Mouse (Mus musculus) hindbrain, postnatal 0 days (tissue): ENCODE results near the gene Prickle3. TPM values are rescaled to one million over a fixed set of nuclear protein-coding genes. Genes with fewer than 3 reads are reported as not detected.
A peak's percentile ranks its signal among the peaks of the same experiment; 100 is the strongest.
"Not testable (repeated sequence)": the region's sequence is repeated elsewhere in the genome, so short reads cannot be mapped to it uniquely, and the experiment has no call there.

Source experiments
- ATAC-seq: fragments of 200-750 bp; cut with Nextera tagmentation; 2 replicates; pipeline ENCODE4 v1.8.0; 2017; ENCODE audit warnings: mild to moderate bottlenecking, moderate TSS enrichment, moderate library complexity
- DNase-seq: peaks from one replicate; pipeline ENCODE4 v3.0.0-alpha.2; 2015; ENCODE audit warnings: low spot score
- H3K27ac ChIP-seq: fragments of 300-500 bp; sonication (generic); 2 replicates; pipeline ENCODE4 v1.5.1; 2014; ENCODE audit warnings: mild to moderate bottlenecking
- H3K27me3 ChIP-seq: fragments of 300-500 bp; sonication (generic); 2 replicates; pipeline ENCODE4 v1.6.1; 2014; ENCODE audit warnings: low read length, mixed read lengths; ENCODE audit not compliant: insufficient read depth
- H3K36me3 ChIP-seq: fragments of 300-500 bp; sonication (generic); 2 replicates; pipeline ENCODE4 v1.6.1; 2014; ENCODE audit warnings: low read length, mixed read lengths; ENCODE audit not compliant: insufficient read depth
- H3K4me1 ChIP-seq: fragments of 300-500 bp; sonication (generic); 2 replicates; pipeline ENCODE4 v1.6.1; 2014; ENCODE audit warnings: antibody characterized with exemption, low read length, mixed read lengths; ENCODE audit not compliant: insufficient read depth
- H3K4me2 ChIP-seq: fragments of 300-500 bp; sonication (generic); 2 replicates; pipeline ENCODE4 v1.6.1; 2014; ENCODE audit warnings: low read depth, mild to moderate bottlenecking, low read length, moderate library complexity, mixed read lengths
- H3K4me3 ChIP-seq: fragments of 300-500 bp; sonication (generic); 2 replicates; pipeline ENCODE4 v1.5.1; 2014; ENCODE audit warnings: low read length
- H3K9ac ChIP-seq: fragments of 300-500 bp; sonication (generic); replicated peaks from 2 replicates; pipeline ENCODE4 v1.6.1; 2014; ENCODE audit warnings: mild to moderate bottlenecking, low read length, moderate library complexity, mixed read lengths
- H3K9me3 ChIP-seq: fragments of 300-500 bp; sonication (generic); 2 replicates; pipeline ENCODE4 v1.6.1; 2016; ENCODE audit warnings: low read length, mixed read lengths
- CTCF ChIP-seq: IDR thresholded peaks from 2 replicates; pipeline ENCODE4 v1.5.1; 2016; ENCODE audit warnings: antibody characterized with exemption, control low read depth, low read depth
- WGBS: fragments of 180-500 bp; shearing (Covaris S2); extraction: QIAGEN DNeasy Blood & Tissue Kit; methylation state at CpG from one replicate; pipeline ENCODE4 v1.1.7; 2014; 5-methylcytosine and 5-hydroxymethylcytosine counted together
- polyA plus RNA-seq: library from polyadenylated mRNA; unstranded; fragments of >200 nt; fragmentation: Nextera tagmentation; extraction: Ambion mirVana; gene quantifications from 2 replicates; pipeline ENCODE4 v1.2.1, GENCODE M21; 2015
- total RNA-seq: library from RNA; depleted of rRNA; stranded (reverse); fragments of >200 nt; gene quantifications from 2 replicates; pipeline ENCODE4 v1.2.3, GENCODE M21; 2014; rRNA removed

Gene Prickle3
- total and polyA plus RNA-seq, 2 experiments from 2014 or later = 1.1 to 1.6 TPM

GRCm38 (mm10) chrX:7696954-7697381 is 39.9 kb downstream of the Prickle3 start, which contains the start of gene Gpkow:
Gpkow (plus strand) TSS chrX:7697131.
- Histone ChIP-seq H3K27ac (peak within 1 kb of the TSS; percentile 64), H3K27me3 (no peaks in the 10 kb centered on the region), H3K4me3 (peak within 1 kb of the TSS; percentile 49), H3K9ac (peak within 1 kb of the TSS; percentile 52), H3K9me3 (no peaks in the 10 kb centered on the region), H3K4me1 (no peaks in the 10 kb centered on the region), H3K4me2 (peak within 1 kb of the TSS; percentile 54), H3K36me3 (no peaks in the 10 kb centered on the region)
- DNase-seq (peak; percentile 94), ATAC-seq (peak; percentile 97)
- TF ChIP-seq CTCF = no peak
- WGBS = 23% methylated on average over 33 of the region's 33 CpGs

- not testable (repeated sequence) for H3K4me1 ChIP-seq, H3K27me3 ChIP-seq, DNase-seq, ATAC-seq, H3K9me3 ChIP-seq, H3K36me3 ChIP-seq, H3K9ac ChIP-seq
- Histone ChIP-seq H3K4me2 (peak overlapping the region; percentile 52), H3K27ac (peak overlapping the region; percentile 48; the same call in 1 of the 2 replicates), H3K4me3 (peak overlapping the region; percentile 28)
- WGBS = 40% methylated on average over 5 of the region's 12 CpGs
Observed at GRCm38 (mm10) chrX:7713764-7714134, 56.7 kb downstream of the Prickle3 start.

- 26% methylated on average over 28 of the region's 60 CpGs for WGBS
- Histone ChIP-seq H3K4me2 (peak within 1 kb of the TSS; percentile 52), H3K27ac (peak within 1 kb of the TSS; percentile 54; the same call in 1 of the 2 replicates), H3K4me3 (peak within 1 kb of the TSS; percentile 28)
- not testable (repeated sequence) for H3K9ac ChIP-seq, H3K9me3 ChIP-seq, H3K4me1 ChIP-seq, H3K27me3 ChIP-seq, H3K36me3 ChIP-seq
- ATAC-seq = peak; percentile 97
- DNase-seq = peak; percentile 95
Observed at GRCm38 (mm10) chrX:7714135-7714899, 57.3 kb downstream of the Prickle3 start, which contains the start of gene Wdr45. Wdr45 (plus strand) TSS chrX:7714333.

- H3K9me3 ChIP-seq, H3K27me3 ChIP-seq, ATAC-seq, H3K4me2 ChIP-seq, H3K4me3 ChIP-seq, H3K4me1 ChIP-seq, H3K36me3 ChIP-seq, H3K9ac ChIP-seq, H3K27ac ChIP-seq: not testable (repeated sequence)
- peak; percentile 14 for DNase-seq
- WGBS = 43% methylated on average over 1 of the region's 1 CpGs
Observed at GRCm38 (mm10) chrX:7716058-7716457, 59.0 kb downstream of the Prickle3 start.

Other genes starting within 250 kb of the Prickle3 start
- gene Foxp3, start 83.6 kb upstream of the Prickle3 start, total RNA-seq = not detected in 2 replicates
- 0.08 and 0.10 TPM in 2 replicates for gene Foxp3, start 83.6 kb upstream of the Prickle3 start, polyA plus RNA-seq
- 19.7 and 23.3 TPM in 2 replicates for gene Ppp1r3f, start 83.0 kb upstream of the Prickle3 start, total RNA-seq
- 7.1 and 8.6 TPM in 2 replicates for gene Ppp1r3f, start 83.0 kb upstream of the Prickle3 start, polyA plus RNA-seq
- gene Ccdc22, start 51.7 kb upstream of the Prickle3 start, total RNA-seq = 35.6 and 47.6 TPM in 2 replicates
- gene Ccdc22, start 51.7 kb upstream of the Prickle3 start, polyA plus RNA-seq = 20.5 and 21.5 TPM in 2 replicates
- 0.10 TPM in 1 of 2 replicates, not detected in the other for gene Cacna1f, start 50.2 kb upstream of the Prickle3 start, total RNA-seq
- 0.11 and 0.33 TPM in 2 replicates for gene Cacna1f, start 50.2 kb upstream of the Prickle3 start, polyA plus RNA-seq
- 500 and 512 TPM in 2 replicates for gene Syp, start 18.8 kb upstream of the Prickle3 start, total RNA-seq
- 320 and 325 TPM in 2 replicates for gene Syp, start 18.8 kb upstream of the Prickle3 start, polyA plus RNA-seq
- 12.9 and 27.7 TPM in 2 replicates for gene Plp2, start 14.1 kb downstream of the Prickle3 start, total RNA-seq
- 25.2 and 26.5 TPM in 2 replicates for gene Plp2, start 14.1 kb downstream of the Prickle3 start, polyA plus RNA-seq
- 4.2 TPM in 1 of 2 replicates, not detected in the other for gene Magix, start 24.0 kb downstream of the Prickle3 start, total RNA-seq
- gene Magix, start 24.0 kb downstream of the Prickle3 start, polyA plus RNA-seq = 0.18 and 0.29 TPM in 2 replicates
- gene Gpkow, start 39.9 kb downstream of the Prickle3 start, total RNA-seq = 11.0 and 12.0 TPM in 2 replicates
- 38.4 and 38.8 TPM in 2 replicates for gene Gpkow, start 39.9 kb downstream of the Prickle3 start, polyA plus RNA-seq
- 33.2 and 40.6 TPM in 2 replicates for gene Wdr45, start 57.1 kb downstream of the Prickle3 start, total RNA-seq
- gene Wdr45, start 57.1 kb downstream of the Prickle3 start, polyA plus RNA-seq = 34.0 and 36.4 TPM in 2 replicates
- gene Gm45208, start 65.0 kb downstream of the Prickle3 start, total RNA-seq = not detected in 2 replicates
- 0.66 and 1.2 TPM in 2 replicates for gene Gm45208, start 65.0 kb downstream of the Prickle3 start, polyA plus RNA-seq
- gene Praf2, start 71.2 kb downstream of the Prickle3 start, total RNA-seq = 134 and 137 TPM in 2 replicates
- 129 and 134 TPM in 2 replicates for gene Praf2, start 71.2 kb downstream of the Prickle3 start, polyA plus RNA-seq
- 183 and 387 TPM in 2 replicates for gene Ccdc120, start 93.6 kb downstream of the Prickle3 start, total RNA-seq
- gene Ccdc120, start 93.6 kb downstream of the Prickle3 start, polyA plus RNA-seq = 47.6 and 53.3 TPM in 2 replicates
- 27.8 and 36.1 TPM in 2 replicates for gene Tfe3, start 105.3 kb downstream of the Prickle3 start, total RNA-seq
- gene Tfe3, start 105.3 kb downstream of the Prickle3 start, polyA plus RNA-seq = 21.4 and 21.5 TPM in 2 replicates
- gene Gripap1, start 132.5 kb downstream of the Prickle3 start, total RNA-seq = 23.4 and 28.3 TPM in 2 replicates
- gene Gripap1, start 132.5 kb downstream of the Prickle3 start, polyA plus RNA-seq = 61.1 and 62.8 TPM in 2 replicates
- 3.1 and 3.4 TPM in 2 replicates for gene Kcnd1, start 165.0 kb downstream of the Prickle3 start, total RNA-seq
- 4.1 and 5.9 TPM in 2 replicates for gene Kcnd1, start 165.0 kb downstream of the Prickle3 start, polyA plus RNA-seq
- gene Otud5, start 184.1 kb downstream of the Prickle3 start, total RNA-seq = 64.9 and 75.8 TPM in 2 replicates
- gene Otud5, start 184.1 kb downstream of the Prickle3 start, polyA plus RNA-seq = 36.8 and 37.3 TPM in 2 replicates
- gene Pim2, start 221.0 kb downstream of the Prickle3 start, total RNA-seq = 13.9 and 18.3 TPM in 2 replicates
- 20.8 and 22.3 TPM in 2 replicates for gene Pim2, start 221.0 kb downstream of the Prickle3 start, polyA plus RNA-seq
- 38.0 and 61.0 TPM in 2 replicates for gene Slc35a2, start 226.8 kb downstream of the Prickle3 start, total RNA-seq
- 43.7 and 46.2 TPM in 2 replicates for gene Slc35a2, start 226.8 kb downstream of the Prickle3 start, polyA plus RNA-seq
- 83.8 and 100 TPM in 2 replicates for gene Pqbp1, start 242.0 kb downstream of the Prickle3 start, total RNA-seq
- 200 and 201 TPM in 2 replicates for gene Pqbp1, start 242.0 kb downstream of the Prickle3 start, polyA plus RNA-seq
- 37.3 and 47.4 TPM in 2 replicates for gene Timm17b, start 242.1 kb downstream of the Prickle3 start, total RNA-seq
- 125 and 133 TPM in 2 replicates for gene Timm17b, start 242.1 kb downstream of the Prickle3 start, polyA plus RNA-seq